Mouse (Mus musculus) CH12.LX (cell line): ENCODE results near the gene Pex14.

Experiments used
- CHD1 ChIP-seq: IDR thresholded peaks from 2 replicates; pipeline ENCODE4 v1.6.1; 2012; ENCODE audit warnings: low read depth, low read length, improper control_type of control experiment, inconsistent platforms
- CHD2 ChIP-seq: IDR thresholded peaks from 2 replicates; pipeline ENCODE4 v1.6.1; 2011; ENCODE audit warnings: low read length, improper control_type of control experiment
- CTCF ChIP-seq, 2 experiments: IDR thresholded peaks in 1 of 2; conservative IDR thresholded peaks in 1 of 2; 2 replicates each; pipeline ENCODE4 v1.5.1; 2011 to 2012; ENCODE audit warnings: low read depth in 2 of 2, low read length in 2 of 2, improper control_type of control experiment in 1 of 2, inconsistent platforms in 1 of 2, mild to moderate bottlenecking in 1 of 2, moderate library complexity in 1 of 2
- ELF1 ChIP-seq: IDR thresholded peaks from 2 replicates; pipeline ENCODE4 v1.6.1; 2014; ENCODE audit warnings: low read depth, mild to moderate bottlenecking, inconsistent platforms, low read length, improper control_type of control experiment
- EP300 ChIP-seq: IDR thresholded peaks from 2 replicates; pipeline ENCODE4 v1.6.1; 2011; ENCODE audit warnings: low read length, improper control_type of control experiment
- ETS1 ChIP-seq: conservative IDR thresholded peaks from 2 replicates; pipeline ENCODE4 v1.6.1; 2012; ENCODE audit warnings: low read depth, mild to moderate bottlenecking, inconsistent platforms, low read length, improper control_type of control experiment, moderate library complexity
- JUN ChIP-seq: IDR thresholded peaks from 2 replicates; pipeline ENCODE4 v1.6.1; 2011; ENCODE audit warnings: low read depth, mild to moderate bottlenecking, low read length, improper control_type of control experiment, moderate library complexity; ENCODE audit not compliant: insufficient read depth
- JUND ChIP-seq: conservative IDR thresholded peaks from 2 replicates; pipeline ENCODE4 v1.6.1; 2011; ENCODE audit warnings: low read depth, low read length, improper control_type of control experiment
- MAFK ChIP-seq: IDR thresholded peaks from 2 replicates; pipeline ENCODE4 v1.6.1; 2011; ENCODE audit warnings: low read length, improper control_type of control experiment; ENCODE audit not compliant: insufficient replicate concordance
- NRF1 ChIP-seq: IDR thresholded peaks from 2 replicates; pipeline ENCODE4 v1.6.1; 2014; ENCODE audit warnings: low read depth, mild to moderate bottlenecking, inconsistent platforms, low read length, improper control_type of control experiment, moderate library complexity
- POLR2A ChIP-seq: IDR thresholded peaks from 2 replicates; pipeline ENCODE4 v1.6.1; 2011; ENCODE audit warnings: low read depth, mild to moderate bottlenecking, improper control_type of control experiment, low read length
- POLR2AphosphoS2 ChIP-seq: IDR thresholded peaks from 2 replicates; pipeline ENCODE4 v1.6.1; 2011; ENCODE audit warnings: low read depth, low read length, improper control_type of control experiment
- SIN3A ChIP-seq: IDR thresholded peaks from 2 replicates; pipeline ENCODE4 v1.6.1; 2012; ENCODE audit warnings: low read length, improper control_type of control experiment, inconsistent platforms

DNA sequence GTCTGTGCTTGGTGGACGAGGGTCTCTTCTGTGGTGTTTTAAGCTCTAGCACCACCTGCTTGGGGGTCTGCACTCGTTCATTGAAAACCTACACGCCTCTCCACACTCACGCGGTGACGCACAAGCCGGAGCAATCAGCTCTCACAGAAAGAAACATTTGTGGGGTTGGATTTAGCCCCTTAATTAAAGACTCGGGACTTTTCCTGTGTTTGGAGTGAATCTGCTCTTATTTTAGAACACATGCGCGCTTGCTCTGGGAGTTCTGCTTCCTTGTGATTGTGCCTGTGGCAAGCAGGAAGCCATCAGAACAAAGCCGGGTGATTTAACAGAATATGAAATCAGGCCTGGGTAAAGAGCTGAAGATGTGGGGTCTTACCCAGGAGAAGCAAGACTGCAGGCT lies 27.0 kb upstream of the Pex14 start, which contains the start of gene Cort:
- TF ChIP-seq NRF1 (no peak), ELF1 (no peak), CHD2 (no peak), ETS1 (no peak), CHD1 (no peak), CTCF (conservative IDR thresholded peaks at IDR 0.05 in 1 of 2, IDR thresholded peaks at IDR 0.05 in 1 of 2; ENCODE audit: low read depth in 2 of 2, low read length in 2 of 2) (no peak), POLR2AphosphoS2 (no peak), MAFK (no peak), JUN (no peak), EP300 (no peak), POLR2A (no peak), SIN3A (no peak), JUND (no peak)
